Mouse (Mus musculus): ENCODE measurements around the gene H60b. TPM values are rescaled to one million over a fixed set of nuclear protein-coding genes. Genes with fewer than 3 reads are reported as not detected.
"Not testable (repeated sequence)": the region's sequence is repeated elsewhere in the genome, so short reads cannot be mapped to it uniquely, and the experiment has no call there.

The H60b gene
- total RNA-seq (2021) = not detected
- long read RNA-seq, experiment 1 = 0 reads
- long read RNA-seq, experiment 2, partial matches to known transcripts = 0 of 3 reads
- long read RNA-seq, experiment 2, other reads (novel, unspliced or antisense) = 3 of 3 reads

GRCm38 (mm10) chr10:22158310-22158999, at the start of gene H60b, which contains the start of gene Raet1e:
TSS of gene H60b (plus strand) at chr10:22158586.
TSS of gene Raet1e (plus strand) at chr10:22158569.
- peak within 1 kb of the TSS; percentile 65 for H3K4me3 ChIP-seq
- H3K27ac ChIP-seq; intact Hi-C loops (cut with DNase I): not testable (repeated sequence)
- peak; percentile 71 for DNase-seq
- peak; percentile 36 for TF ChIP-seq CTCF (IDR thresholded peaks at IDR 0.05)

- intact Hi-C loops (cut with DNase I) = loop anchor here (1.0 kb wide), 1 partner anchor 20 kb away; no protein-coding TSS in a partner anchor
- peak; percentile 88 for TF ChIP-seq CTCF (IDR thresholded peaks at IDR 0.05)
- Histone ChIP-seq H3K4me3 (peak overlapping the region; percentile 69), H3K27ac (no peak overlapping the region)
- DNase-seq = peak; percentile 79
These were observed 17.6 kb upstream of the H60b start for GRCm38 (mm10) chr10:22140665-22141280.

- intact Hi-C loops (cut with DNase I); H3K27ac ChIP-seq; DNase-seq; H3K4me3 ChIP-seq: not testable (repeated sequence)
These were observed 16.2 kb upstream of the H60b start for GRCm38 (mm10) chr10:22142194-22142593.

GRCm38 (mm10) chr10:22142926-22143325, 15.5 kb upstream of the H60b start:
- intact Hi-C loops (cut with DNase I) = no loop called here
- Histone ChIP-seq H3K27ac (no peak overlapping the region), H3K4me3 (no peak overlapping the region)
- DNase-seq = no peak
- TF ChIP-seq CTCF (IDR thresholded peaks at IDR 0.05) = no peak

GRCm38 (mm10) chr10:22148441-22149072, 9.8 kb upstream of the H60b start:
- DNase-seq = peak; percentile 83
- H3K27ac ChIP-seq = peak overlapping the region; percentile 84
- peak overlapping the region; percentile 92 for H3K4me3 ChIP-seq
- intact Hi-C loops (cut with DNase I) = no loop called here
- TF ChIP-seq CTCF (IDR thresholded peaks at IDR 0.05) = peak; percentile 63

GRCm38 (mm10) chr10:22149073-22149690, 9.2 kb upstream of the H60b start, which contains the start of gene E030030I06Rik:
TSS of gene E030030I06Rik (minus strand) at chr10:22149270.
- peak; percentile 28 for DNase-seq
- TF ChIP-seq CTCF (IDR thresholded peaks at IDR 0.05) = no peak
- Histone ChIP-seq H3K27ac (peak within 1 kb of the TSS; percentile 84), H3K4me3 (peak within 1 kb of the TSS; percentile 92)
- intact Hi-C loops (cut with DNase I) = no loop called here

- intact Hi-C loops (cut with DNase I) = no loop called here
- Histone ChIP-seq H3K4me3 (peak overlapping the region; percentile 92), H3K27ac (no peak overlapping the region)
- TF ChIP-seq CTCF (IDR thresholded peaks at IDR 0.05) = no peak
- DNase-seq = no peak
These were observed 8.5 kb upstream of the H60b start for GRCm38 (mm10) chr10:22149691-22150465.

- TF ChIP-seq CTCF (IDR thresholded peaks at IDR 0.05) = no peak
- Histone ChIP-seq H3K4me3 (peak overlapping the region; percentile 92), H3K27ac (no peak overlapping the region)
- peak; percentile 21 for DNase-seq
- intact Hi-C loops (cut with DNase I) = no loop called here
These were observed 7.8 kb upstream of the H60b start for GRCm38 (mm10) chr10:22150593-22150992.

GRCm38 (mm10) chr10:22151056-22151862, 7.1 kb upstream of the H60b start:
- H3K27ac ChIP-seq; intact Hi-C loops (cut with DNase I): not testable (repeated sequence)
- DNase-seq = peak; percentile 18
- peak overlapping the region; percentile 92 for H3K4me3 ChIP-seq

- H3K27ac ChIP-seq; DNase-seq; H3K4me3 ChIP-seq; intact Hi-C loops (cut with DNase I): not testable (repeated sequence)
These were observed 6.3 kb upstream of the H60b start for GRCm38 (mm10) chr10:22151863-22152640.

- H3K27ac ChIP-seq; intact Hi-C loops (cut with DNase I); H3K4me3 ChIP-seq; DNase-seq: not testable (repeated sequence)
These were observed 5.2 kb upstream of the H60b start for GRCm38 (mm10) chr10:22153147-22153690.

- DNase-seq = peak; percentile 22
- peak overlapping the region; percentile 52 for H3K4me3 ChIP-seq
- intact Hi-C loops (cut with DNase I) = not testable (repeated sequence)
These were observed 4.3 kb upstream of the H60b start for GRCm38 (mm10) chr10:22154127-22154526.

More at GRCm38 (mm10) chr10:22154127-22154526, 4.3 kb upstream of the H60b start:
- H3K27ac ChIP-seq = not testable (repeated sequence)
